Mouse (Mus musculus) midbrain, embryonic 15.5 days (tissue): ENCODE measurements around the gene Hus1b. TPM values are rescaled to one million over a fixed set of nuclear protein-coding genes. Genes with fewer than 3 reads are reported as not detected.

Source experiments
- ATAC-seq: fragments of 200-750 bp; cut with Nextera tagmentation; replicated peaks from 2 replicates; pipeline ENCODE4 v1.8.0; 2017; ENCODE audit warnings: moderate TSS enrichment
- H3K27ac ChIP-seq: fragments of 300-500 bp; sonication (generic); 2 replicates; pipeline ENCODE4 v1.5.1; 2015; ENCODE audit warnings: mild to moderate bottlenecking, inconsistent platforms
- H3K27me3 ChIP-seq: fragments of 300-500 bp; sonication (generic); replicated peaks from 2 replicates; pipeline ENCODE4 v1.6.1; 2015; ENCODE audit warnings: inconsistent platforms
- H3K36me3 ChIP-seq: fragments of 300-500 bp; sonication (generic); replicated peaks from 2 replicates; pipeline ENCODE4 v1.6.1; 2015; ENCODE audit warnings: inconsistent platforms
- H3K4me1 ChIP-seq: fragments of 300-500 bp; sonication (generic); 2 replicates; pipeline ENCODE4 v1.6.1; 2015; ENCODE audit warnings: inconsistent platforms
- H3K4me2 ChIP-seq: fragments of 300-500 bp; sonication (generic); 2 replicates; pipeline ENCODE4 v1.6.1; 2015; ENCODE audit warnings: inconsistent platforms, mild to moderate bottlenecking, moderate library complexity
- H3K4me3 ChIP-seq: fragments of 300-500 bp; sonication (generic); 2 replicates; pipeline ENCODE4 v1.5.1; 2015; ENCODE audit warnings: mild to moderate bottlenecking, inconsistent platforms
- H3K9ac ChIP-seq: fragments of 300-500 bp; sonication (generic); 2 replicates; pipeline ENCODE4 v1.6.1; 2015; ENCODE audit warnings: mild to moderate bottlenecking, inconsistent platforms
- H3K9me3 ChIP-seq: fragments of 300-500 bp; sonication (generic); 2 replicates; pipeline ENCODE4 v1.6.1; 2016; ENCODE audit warnings: inconsistent platforms
- WGBS: fragments of 180-500 bp; shearing (Covaris S2); methylation state at CpG from one replicate; pipeline ENCODE4 v1.1.7; 2015; ENCODE audit warnings: mixed read lengths; 5-methylcytosine and 5-hydroxymethylcytosine counted together
- polyA plus RNA-seq: library from polyadenylated mRNA; unstranded; fragments of >200 nt; fragmentation: Nextera tagmentation; extraction: Ambion mirVana; gene quantifications from 2 replicates; pipeline ENCODE4 v1.2.1, GENCODE M21; 2015

The Hus1b gene
- polyA plus RNA-seq, 1 experiment from 2014 or later, result not detected

DNA sequence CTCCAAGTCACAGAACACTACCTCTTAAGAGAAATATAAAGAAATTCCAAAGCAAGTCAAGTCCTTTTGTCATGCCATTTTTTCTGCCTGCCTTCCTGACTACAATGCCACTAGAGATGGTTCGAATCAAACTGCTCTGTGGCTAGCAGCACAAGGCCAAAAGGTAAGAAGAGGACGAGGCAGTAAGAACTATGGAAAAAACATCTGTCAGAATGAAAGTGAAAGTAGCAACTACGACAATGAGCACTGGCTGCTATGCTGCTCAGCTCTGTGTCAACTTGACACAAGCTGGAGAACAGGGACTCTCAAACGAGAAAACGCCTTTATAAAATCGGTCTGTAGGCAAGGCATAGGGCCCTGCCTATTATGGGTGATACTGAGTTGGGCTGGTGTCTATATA lies 14.6 kb downstream of the Hus1b start:
- Histone ChIP-seq H3K27ac (no peak overlapping the region), H3K9ac (no peak overlapping the region), H3K27me3 (no peaks in the 10 kb centered on the region), H3K9me3 (no peaks in the 10 kb centered on the region), H3K4me3 (no peak overlapping the region), H3K4me2 (no peak overlapping the region), H3K36me3 (no peaks in the 10 kb centered on the region), H3K4me1 (no peaks in the 10 kb centered on the region)
- no peak for ATAC-seq
- WGBS, result 80% methylated on average over 6 of the region's 6 CpGs

DNA sequence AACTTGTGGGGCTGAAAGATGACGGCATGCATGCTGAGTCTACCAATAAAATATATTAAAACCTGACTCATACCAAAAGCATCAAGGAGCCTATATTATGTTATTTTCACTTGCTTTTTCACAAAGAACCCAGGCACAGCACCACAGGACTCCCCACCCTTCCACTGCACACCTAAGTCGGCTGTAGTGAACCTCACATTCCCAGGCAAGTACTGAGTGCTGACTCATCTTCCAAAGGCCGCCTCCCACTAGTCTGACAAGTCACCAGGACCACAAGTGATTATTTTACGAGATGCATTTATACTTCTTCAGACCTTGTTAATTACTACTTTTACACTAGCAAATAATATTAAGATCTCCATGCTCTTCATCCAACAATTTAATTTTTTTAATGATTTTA lies 15.9 kb downstream of the Hus1b start:
- no peak overlapping the region for H3K9ac ChIP-seq
- no peak overlapping the region for H3K4me2 ChIP-seq
- no peak overlapping the region for H3K4me3 ChIP-seq
- ATAC-seq, result no peak
- H3K27ac ChIP-seq, result no peak overlapping the region
- H3K4me1 ChIP-seq, result no peaks in the 10 kb centered on the region
- H3K9me3 ChIP-seq, result no peaks in the 10 kb centered on the region
- H3K36me3 ChIP-seq, result no peaks in the 10 kb centered on the region
- WGBS, result 88% methylated on average over 4 of the region's 4 CpGs
- H3K27me3 ChIP-seq, result no peaks in the 10 kb centered on the region

DNA sequence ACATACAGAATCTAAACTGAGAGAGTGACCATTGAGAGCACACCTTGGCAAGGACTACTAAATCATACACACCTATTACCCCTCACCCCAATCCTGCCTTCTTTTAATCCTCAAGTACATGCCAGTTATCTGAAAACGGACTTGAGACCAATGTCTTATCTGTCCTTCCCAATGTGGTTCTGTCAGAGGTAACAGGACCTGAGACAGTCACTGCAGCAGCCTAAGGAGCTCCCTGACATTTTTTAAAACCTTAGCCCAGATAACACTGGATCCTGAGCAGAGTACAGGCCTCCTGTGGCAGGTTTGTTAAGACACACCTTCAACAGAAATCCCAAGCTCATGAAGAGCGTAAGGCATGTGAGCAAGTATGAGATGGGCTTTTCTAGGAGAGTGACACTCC lies 18.4 kb downstream of the Hus1b start:
- no peaks in the 10 kb centered on the region for H3K27me3 ChIP-seq
- H3K4me1 ChIP-seq, result no peaks in the 10 kb centered on the region
- ATAC-seq, result no peak
- H3K4me3 ChIP-seq, result no peak overlapping the region
- H3K36me3 ChIP-seq, result no peaks in the 10 kb centered on the region; the same call in 1 of the 2 replicates
- H3K9me3 ChIP-seq, result no peaks in the 10 kb centered on the region
- H3K4me2 ChIP-seq, result no peak overlapping the region
- WGBS, result 85% methylated on average over 2 of the region's 2 CpGs
- no peak overlapping the region for H3K27ac ChIP-seq
- no peak overlapping the region for H3K9ac ChIP-seq

DNA sequence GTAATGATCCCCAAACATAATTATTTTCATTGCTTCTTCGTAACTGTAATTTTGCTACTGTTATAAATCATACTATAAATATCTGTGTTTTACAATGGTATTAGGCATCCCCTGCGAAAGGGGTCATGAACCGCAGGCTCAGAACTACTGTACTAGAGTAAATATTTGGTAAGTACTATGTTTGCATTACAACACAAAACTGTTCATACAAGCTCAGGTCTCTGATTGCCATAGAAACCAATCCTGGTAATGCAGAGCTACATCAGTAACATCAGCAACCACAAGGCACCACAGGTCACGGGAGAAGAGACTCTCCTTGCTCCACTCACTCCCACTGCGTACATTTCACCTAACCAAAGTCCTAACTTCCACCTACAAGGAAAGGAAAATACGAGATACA lies 23.3 kb downstream of the Hus1b start:
- 83% methylated on average over 6 of the region's 6 CpGs for WGBS
- no peak overlapping the region for H3K4me2 ChIP-seq
- H3K27me3 ChIP-seq, result no peaks in the 10 kb centered on the region
- no peak overlapping the region for H3K9ac ChIP-seq
- no peak overlapping the region for H3K4me3 ChIP-seq
- peaks cover 10% of the 10 kb centered on the region; the same call in 1 of the 2 replicates for H3K36me3 ChIP-seq
- no peak for ATAC-seq
- H3K4me1 ChIP-seq, result no peaks in the 10 kb centered on the region
- H3K27ac ChIP-seq, result no peak overlapping the region
- H3K9me3 ChIP-seq, result no peaks in the 10 kb centered on the region

DNA sequence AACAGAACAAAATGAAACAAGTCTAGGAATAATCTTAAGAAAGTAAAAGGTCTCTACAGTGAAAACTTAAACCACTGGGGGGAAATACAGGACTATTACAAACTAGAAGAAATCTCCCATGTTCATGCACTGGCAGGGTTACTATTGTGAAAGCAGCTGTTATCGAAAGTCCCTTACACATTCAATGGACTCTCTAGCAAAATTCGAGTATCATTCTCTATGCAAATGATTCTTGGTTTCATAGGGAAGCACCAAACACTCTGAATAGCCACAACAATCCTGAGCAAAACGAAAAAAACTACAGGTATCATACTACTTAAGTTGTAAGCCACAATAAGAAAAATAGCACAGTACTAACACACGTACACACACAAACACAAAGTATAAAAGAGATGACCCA lies 25.6 kb downstream of the Hus1b start:
- Histone ChIP-seq H3K4me1 (no peaks in the 10 kb centered on the region), H3K27me3 (no peaks in the 10 kb centered on the region), H3K36me3 (peaks cover 10% of the 10 kb centered on the region; the same call in 1 of the 2 replicates), H3K4me2 (no peak overlapping the region), H3K27ac (no peak overlapping the region), H3K4me3 (no peak overlapping the region), H3K9me3 (no peaks in the 10 kb centered on the region), H3K9ac (no peak overlapping the region)
- 88% methylated on average over 4 of the region's 4 CpGs for WGBS
- ATAC-seq, result no peak

DNA sequence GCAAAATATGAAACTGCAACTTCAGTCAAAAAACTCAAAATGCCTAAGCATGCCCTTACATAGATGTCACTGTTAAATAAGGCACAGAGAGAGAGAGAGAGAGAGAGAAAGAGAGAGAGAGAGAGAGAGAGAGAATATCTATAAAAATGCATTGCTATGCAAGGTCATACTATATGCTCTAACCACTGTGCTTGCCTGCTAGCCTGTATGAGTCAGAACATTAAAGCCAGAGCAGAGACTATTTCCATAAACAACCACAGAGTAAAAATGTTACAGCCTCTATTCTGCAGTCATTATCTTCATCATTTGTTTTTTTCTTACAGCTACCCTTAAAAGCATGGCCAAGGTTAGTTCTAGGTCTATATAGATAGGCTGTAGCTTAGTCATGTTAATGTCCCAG lies 33.8 kb downstream of the Hus1b start:
- no peak overlapping the region for H3K4me2 ChIP-seq
- ATAC-seq, result no peak
- H3K9me3 ChIP-seq, result no peaks in the 10 kb centered on the region
- no peaks in the 10 kb centered on the region for H3K36me3 ChIP-seq
- H3K4me1 ChIP-seq, result no peaks in the 10 kb centered on the region
- no peak overlapping the region for H3K27ac ChIP-seq
- no peaks in the 10 kb centered on the region for H3K27me3 ChIP-seq
- H3K9ac ChIP-seq, result no peak overlapping the region
- no peak overlapping the region for H3K4me3 ChIP-seq

DNA sequence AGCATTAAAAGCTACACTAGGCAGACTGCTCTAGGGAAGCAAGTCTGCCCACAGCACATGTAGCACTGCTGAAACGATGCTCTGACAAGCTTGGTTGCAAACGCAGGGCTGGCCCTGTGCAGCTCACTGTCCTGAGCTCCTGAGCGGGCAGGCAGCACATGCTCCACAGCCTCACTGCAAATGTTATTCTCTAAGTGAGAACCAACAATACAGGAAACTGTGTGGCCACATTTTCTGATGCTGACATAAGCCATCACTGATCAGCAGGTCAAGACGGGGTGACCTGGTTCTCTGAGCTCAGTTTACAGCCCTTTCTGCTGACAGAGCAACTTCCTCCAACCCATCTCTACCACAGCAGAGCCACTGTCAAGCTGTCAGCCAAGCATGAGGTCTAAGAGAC lies 34.5 kb downstream of the Hus1b start:
- no peak for ATAC-seq
- no peaks in the 10 kb centered on the region for H3K27me3 ChIP-seq
- no peaks in the 10 kb centered on the region for H3K9me3 ChIP-seq
- 26% methylated on average over 4 of the region's 4 CpGs for WGBS
- no peak overlapping the region for H3K4me3 ChIP-seq
- no peak overlapping the region for H3K9ac ChIP-seq
- H3K27ac ChIP-seq, result no peak overlapping the region
- no peaks in the 10 kb centered on the region for H3K36me3 ChIP-seq
- H3K4me2 ChIP-seq, result no peak overlapping the region
- no peaks in the 10 kb centered on the region for H3K4me1 ChIP-seq

DNA sequence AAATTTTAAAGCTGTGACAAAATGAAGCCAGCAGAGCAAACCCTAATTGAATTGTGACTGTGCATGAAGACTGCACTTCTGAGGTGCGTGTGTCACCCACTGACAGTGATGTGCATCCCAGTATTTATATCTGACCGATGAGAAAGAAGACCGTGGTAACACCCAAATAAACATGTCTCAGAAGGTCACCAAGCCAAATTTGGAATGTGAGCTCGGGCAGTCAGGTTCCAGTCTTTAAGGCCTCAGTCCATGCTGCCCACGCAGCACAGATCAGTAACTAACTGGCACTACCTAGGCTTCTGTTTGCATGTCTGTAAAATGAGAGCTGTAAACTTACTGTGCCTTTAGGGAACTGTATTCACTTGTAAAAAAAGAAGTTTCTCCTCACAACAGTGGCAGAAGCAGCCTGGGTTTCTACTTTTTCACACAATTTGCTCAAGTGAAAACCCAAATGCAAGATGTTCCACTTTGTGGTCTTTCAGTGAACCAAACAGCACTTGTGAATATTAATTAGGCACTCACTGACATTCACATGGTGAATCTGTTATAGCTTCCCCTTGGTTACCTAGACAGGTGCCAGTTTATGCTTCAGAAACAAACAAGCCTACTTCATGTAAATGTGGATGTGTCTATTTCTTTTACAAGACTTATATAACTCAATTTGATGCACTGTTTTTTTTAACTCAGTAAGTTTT lies 35.5 kb downstream of the Hus1b start:
- H3K4me1 ChIP-seq, result no peaks in the 10 kb centered on the region
- ATAC-seq, result no peak

DNA sequence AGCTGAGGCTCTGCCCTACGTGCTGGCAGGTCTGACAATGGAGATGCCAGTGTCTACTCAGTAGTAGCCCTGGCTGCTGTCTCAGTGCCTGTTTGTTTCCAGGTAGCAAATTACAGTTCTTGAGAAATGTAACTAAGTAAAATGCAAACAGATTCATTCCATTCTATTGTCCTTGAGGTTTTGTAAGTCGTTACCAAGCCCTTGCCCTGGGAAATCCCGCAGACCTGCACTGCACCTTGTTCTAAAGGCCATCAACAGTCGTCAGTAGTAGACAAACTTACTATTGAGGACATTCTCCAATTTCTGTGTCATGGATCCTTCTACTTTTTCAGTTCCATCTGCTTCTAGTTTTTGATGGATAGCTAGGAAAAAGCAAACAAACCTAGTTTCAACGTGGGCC lies 36.7 kb downstream of the Hus1b start:
- Histone ChIP-seq H3K27me3 (no peaks in the 10 kb centered on the region), H3K36me3 (no peaks in the 10 kb centered on the region), H3K4me1 (no peaks in the 10 kb centered on the region), H3K9me3 (no peaks in the 10 kb centered on the region), H3K9ac (no peak overlapping the region), H3K27ac (no peak overlapping the region), H3K4me2 (no peak overlapping the region), H3K4me3 (no peak overlapping the region)
- WGBS, result 78% methylated on average over 5 of the region's 5 CpGs
- no peak for ATAC-seq

More for the DNA sequence above, 35.5 kb downstream of the Hus1b start:
- no peak overlapping the region for H3K4me2 ChIP-seq
- H3K4me3 ChIP-seq, result no peak overlapping the region
- H3K27ac ChIP-seq, result no peak overlapping the region
- H3K9ac ChIP-seq, result no peak overlapping the region
- H3K9me3 ChIP-seq, result no peaks in the 10 kb centered on the region
- H3K36me3 ChIP-seq, result no peaks in the 10 kb centered on the region
- 74% methylated on average over 5 of the region's 5 CpGs for WGBS
- H3K27me3 ChIP-seq, result no peaks in the 10 kb centered on the region

DNA sequence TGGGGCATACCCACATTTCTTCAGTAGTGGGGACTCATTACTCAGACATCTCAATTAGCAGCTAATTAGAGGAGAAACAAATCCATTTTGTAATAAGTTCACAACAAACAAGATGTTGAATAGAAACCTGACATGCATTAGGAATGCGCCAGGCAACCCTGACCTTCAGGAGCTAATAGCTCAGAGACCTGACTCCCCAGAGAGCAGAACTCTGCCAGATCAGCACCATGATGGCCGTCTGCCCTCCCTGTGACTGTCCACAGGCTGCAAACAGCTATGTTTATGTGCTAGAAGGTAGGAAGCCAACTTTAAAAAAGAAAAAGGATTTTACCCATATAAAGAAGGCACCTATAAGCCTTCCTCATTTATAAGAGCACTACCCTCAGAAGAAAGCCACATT lies 45.3 kb downstream of the Hus1b start:
- H3K9me3 ChIP-seq, result no peaks in the 10 kb centered on the region
- no peaks in the 10 kb centered on the region for H3K4me1 ChIP-seq
- no peaks in the 10 kb centered on the region for H3K27me3 ChIP-seq
- no peak for ATAC-seq
- H3K9ac ChIP-seq, result no peak overlapping the region
- WGBS, result 66% methylated on average over 2 of the region's 2 CpGs
- H3K4me3 ChIP-seq, result no peak overlapping the region
- H3K36me3 ChIP-seq, result peaks cover 4% of the 10 kb centered on the region; the same call in 1 of the 2 replicates
- no peak overlapping the region for H3K4me2 ChIP-seq
- no peak overlapping the region for H3K27ac ChIP-seq

DNA sequence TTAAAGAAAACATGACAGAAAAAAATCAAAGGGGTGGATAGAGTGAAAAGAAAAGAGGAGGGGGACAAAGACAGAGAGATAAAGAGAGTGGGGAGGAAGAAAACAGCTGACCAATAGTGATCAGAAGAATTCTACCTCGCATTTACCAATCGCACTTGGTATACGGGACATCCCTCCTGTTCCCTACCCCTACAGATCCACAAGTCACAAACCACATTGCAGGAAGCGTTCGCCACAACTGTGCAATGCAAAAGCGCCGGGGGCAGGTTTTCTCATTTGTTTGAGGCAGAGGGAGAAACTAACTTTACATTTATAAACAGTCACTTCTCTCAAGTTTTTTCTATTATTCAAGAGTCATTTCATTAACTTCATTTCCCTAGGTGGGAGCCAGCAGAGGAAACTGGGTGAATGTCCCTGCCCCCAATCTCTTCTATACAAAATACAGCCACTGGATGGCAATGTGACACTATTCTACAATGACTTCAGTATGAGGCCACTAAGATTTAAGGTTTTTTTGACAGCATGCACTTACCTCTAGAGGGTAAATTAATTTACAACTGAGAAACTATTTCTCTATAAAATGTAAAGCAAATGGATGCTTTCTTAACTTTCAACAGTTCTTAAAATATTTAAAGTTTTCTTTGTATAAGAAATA lies 46.0 kb downstream of the Hus1b start:
- ATAC-seq, result 0 out of 2 replicates have a peak, but pooled peaks have one; percentile 56
- 88% methylated on average over 7 of the region's 7 CpGs for WGBS
- H3K9me3 ChIP-seq, result no peaks in the 10 kb centered on the region

More for the DNA sequence above, 46.0 kb downstream of the Hus1b start:
- Histone ChIP-seq H3K9ac (no peak overlapping the region), H3K27ac (no peak overlapping the region), H3K4me1 (no peaks in the 10 kb centered on the region), H3K4me3 (no peak overlapping the region), H3K4me2 (no peak overlapping the region), H3K27me3 (no peaks in the 10 kb centered on the region), H3K36me3 (peaks cover 4% of the 10 kb centered on the region; the same call in 1 of the 2 replicates)
